8 mouse cellular contexts compared by ENCODE assay signal in the genomic region with DNA sequence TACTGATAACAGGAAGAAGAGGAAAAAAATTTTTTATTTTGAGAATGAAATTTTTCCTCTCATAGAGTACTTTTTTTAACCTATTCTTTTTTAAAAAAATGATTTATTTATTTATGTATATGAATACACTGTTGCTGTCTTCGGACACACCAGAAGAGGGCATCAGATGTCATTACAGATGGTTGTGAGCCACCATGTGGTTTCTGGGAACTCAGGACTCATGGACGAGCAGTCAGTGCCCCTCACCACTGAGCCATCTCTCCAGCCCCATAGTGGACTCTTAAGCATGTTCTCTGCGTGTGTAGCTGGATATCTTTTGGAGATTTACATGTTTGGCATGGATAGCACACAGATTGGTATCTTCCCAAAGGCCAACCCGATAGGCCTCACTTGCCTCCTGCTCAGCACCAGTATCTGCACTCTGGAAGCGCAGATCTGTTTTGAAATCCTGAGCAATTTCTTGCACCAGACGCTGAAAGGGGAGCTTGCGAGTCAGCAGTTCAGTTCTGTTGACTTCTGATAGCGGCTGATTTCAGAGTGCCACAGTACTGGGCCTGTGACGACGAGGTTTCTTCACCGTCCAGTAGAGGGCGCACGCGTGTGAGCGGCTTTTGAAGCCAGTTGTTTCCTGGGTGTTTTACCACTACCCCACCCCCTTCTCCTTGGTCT. TPM values are rescaled to one million over a fixed set of nuclear protein-coding genes. Genes with fewer than 3 reads are reported as not detected.
DNase-seq lines count a peak whose midpoint lies in the region; ATAC-seq and TF ChIP-seq lines count a peak whose summit lies in the region.

No protein-coding gene starts in this region.

- intact Hi-C loops in gastrocnemius, postnatal 14 days (cut with DNase I; ENCODE audit: low total_unique reads), result no loop called here

- H3K36me3 ChIP-seq in kidney, postnatal 0 days (ENCODE audit: insufficient read depth, low read length), result 0 out of 2 replicates have a peak, but pooled peaks cover 4% of the 10 kb centered on the region
- peaks cover 19% of the 10 kb centered on the region for H3K36me3 ChIP-seq in lung, embryonic 14.5 days (ENCODE audit: insufficient read depth)

- no peak for ATAC-seq in kidney, postnatal 0 days (replicated peaks; ENCODE audit: low FRiP score, low read depth)
- no peak for ATAC-seq in lung, embryonic 14.5 days (ENCODE audit: insufficient read depth)

- H3K4me3 ChIP-seq in kidney, postnatal 0 days (replicated peaks; ENCODE audit: low read depth, low read length), result no peak overlapping the region
- no peak overlapping the region for H3K4me3 ChIP-seq in lung, embryonic 14.5 days (ENCODE audit: low read depth, low read length)

- peak; percentile 75 for TF ChIP-seq CTCF in brain, embryonic 14.5 days (IDR thresholded peaks at IDR 0.05; ENCODE audit: borderline replicate concordance, extremely low read depth, insufficient read depth, insufficient read length)
- peak; percentile 81 for TF ChIP-seq CTCF in kidney, postnatal 0 days (IDR thresholded peaks at IDR 0.05; ENCODE audit: low read depth)
- TF ChIP-seq CTCF in lung, embryonic 14.5 days (IDR thresholded peaks at IDR 0.05; ENCODE audit: low read depth), result peak; percentile 78

- H3K4me1 ChIP-seq in kidney, postnatal 0 days (replicated peaks; ENCODE audit: insufficient read depth, low read length), result peaks cover 11% of the 10 kb centered on the region
- peaks cover 6% of the 10 kb centered on the region; the same call in 1 of the 2 replicates for H3K4me1 ChIP-seq in lung, embryonic 14.5 days (ENCODE audit: insufficient read depth)

- H3K4me2 ChIP-seq in kidney, postnatal 0 days (ENCODE audit: low read length), result no peak overlapping the region
- no peak overlapping the region for H3K4me2 ChIP-seq in lung, embryonic 14.5 days

- H3K9ac ChIP-seq in kidney, postnatal 0 days (ENCODE audit: low read depth, low read length), result no peak overlapping the region
- H3K9ac ChIP-seq in lung, embryonic 14.5 days, result no peak overlapping the region

- DNase-seq in 416B (ENCODE audit: low read depth), result peak; percentile 89
- peak; percentile 87 to 91 for DNase-seq in CD8-positive naive resting alpha-beta T cell, adult 2 months (ENCODE audit: low read depth in 2 of 2, low spot score in 2 of 2)
- DNase-seq in brain, embryonic 14.5 days (ENCODE audit: low read depth), result peak; percentile 44
- DNase-seq in gastrocnemius, postnatal 14 days, result peak; percentile 73
- peak; percentile 80 for DNase-seq in kidney, postnatal 0 days (ENCODE audit: low spot score)
- peak; percentile 79 for DNase-seq in lung, embryonic 14.5 days
- DNase-seq in right cerebral cortex, postnatal 14 days, result peak; percentile 79
- peak; percentile 75 to 83 for DNase-seq in urinary bladder, postnatal 36 days (ENCODE audit: low spot score in 2 of 2)

- no peaks in the 10 kb centered on the region for H3K27me3 ChIP-seq in kidney, postnatal 0 days (ENCODE audit: insufficient read depth, low read length)
- H3K27me3 ChIP-seq in lung, embryonic 14.5 days (ENCODE audit: insufficient read depth, low read length), result no peaks in the 10 kb centered on the region

- no peak for TF ChIP-seq POLR2A in brain, embryonic 14.5 days (IDR thresholded peaks at IDR 0.05; ENCODE audit: borderline replicate concordance, extremely low read depth, insufficient read depth, insufficient read length, poor library complexity, severe bottlenecking)

- H3K27ac ChIP-seq in kidney, postnatal 0 days, result no peak overlapping the region
- no peak overlapping the region; the same call in 1 of the 2 replicates for H3K27ac ChIP-seq in lung, embryonic 14.5 days (ENCODE audit: low read depth)

- WGBS in kidney, postnatal 0 days, result 34% methylated on average over 15 of the region's 15 CpGs
- WGBS in lung, embryonic 14.5 days, result 32% methylated on average over 15 of the region's 15 CpGs

- no peaks in the 10 kb centered on the region for H3K9me3 ChIP-seq in kidney, postnatal 0 days (replicated peaks; ENCODE audit: low read length)
- no peaks in the 10 kb centered on the region; the same call in 1 of the 2 replicates for H3K9me3 ChIP-seq in lung, embryonic 14.5 days (ENCODE audit: low read depth, low read length)

RNA-seq across cellular contexts. Expression of a gene that starts 5.0 kb away (rescaled TPM):
- 71.3 and 95.6 TPM in 2 replicates for polyA plus RNA-seq in brain, embryonic 14.5 days (2012; rRNA removed)
- 10 to 100 TPM; 66.0 to 67.1 TPM for total RNA-seq in gastrocnemius, postnatal 14 days (2021)
- polyA plus RNA-seq in kidney, postnatal 0 days (2015; fragmentation: Nextera tagmentation; extraction: Ambion mirVana), result 222 and 225 TPM in 2 replicates
- polyA plus RNA-seq in lung, embryonic 14.5 days (2014; fragmentation: Nextera tagmentation; extraction: Ambion mirVana), result 177 and 186 TPM in 2 replicates

RNA-seq across cellular contexts. Expression of a gene that starts 17.8 kb away (rescaled TPM):
- polyA plus RNA-seq in brain, embryonic 14.5 days (2012; rRNA removed), result 0.34 and 0.44 TPM in 2 replicates
- 1 to 10 TPM; 5.7 TPM for total RNA-seq in gastrocnemius, postnatal 14 days (2021)
- 1.0 and 1.3 TPM in 2 replicates for polyA plus RNA-seq in kidney, postnatal 0 days (2015; fragmentation: Nextera tagmentation; extraction: Ambion mirVana)
- 0.29 and 0.39 TPM in 2 replicates for polyA plus RNA-seq in lung, embryonic 14.5 days (2014; fragmentation: Nextera tagmentation; extraction: Ambion mirVana)
